Mouse (Mus musculus) kidney, embryonic 15.5 days (tissue): ENCODE measurements around the gene Abhd6. TPM values are rescaled to one million over a fixed set of nuclear protein-coding genes. Genes with fewer than 3 reads are reported as not detected.

ENCODE experiments used
- ATAC-seq: fragments of 200-750 bp; cut with Nextera tagmentation; replicated peaks from 2 replicates; pipeline ENCODE4 v1.8.0; 2017; ENCODE audit warnings: moderate TSS enrichment; ENCODE audit not compliant: low FRiP score
- H3K27ac ChIP-seq: fragments of 300-500 bp; sonication (generic); 2 replicates; pipeline ENCODE4 v1.5.1; 2015; ENCODE audit warnings: mild to moderate bottlenecking, inconsistent platforms
- H3K27me3 ChIP-seq: fragments of 300-500 bp; sonication (generic); 2 replicates; pipeline ENCODE4 v1.6.1; 2015; ENCODE audit warnings: inconsistent platforms
- H3K36me3 ChIP-seq: fragments of 300-500 bp; sonication (generic); 2 replicates; pipeline ENCODE4 v1.6.1; 2015; ENCODE audit warnings: inconsistent platforms
- H3K4me1 ChIP-seq: fragments of 300-500 bp; sonication (generic); 2 replicates; pipeline ENCODE4 v1.6.1; 2015; ENCODE audit warnings: inconsistent platforms
- H3K4me2 ChIP-seq: fragments of 300-500 bp; sonication (generic); 2 replicates; pipeline ENCODE4 v1.6.1; 2015; ENCODE audit warnings: moderate library complexity, mild to moderate bottlenecking, inconsistent platforms
- H3K4me3 ChIP-seq: fragments of 300-500 bp; sonication (generic); replicated peaks from 2 replicates; pipeline ENCODE4 v1.5.1; 2015; ENCODE audit warnings: mild to moderate bottlenecking, inconsistent platforms
- H3K9ac ChIP-seq: fragments of 300-500 bp; sonication (generic); 2 replicates; pipeline ENCODE4 v1.6.1; 2015; ENCODE audit warnings: mild to moderate bottlenecking, inconsistent platforms
- H3K9me3 ChIP-seq: fragments of 300-500 bp; sonication (generic); replicated peaks from 2 replicates; pipeline ENCODE4 v1.6.1; 2016; ENCODE audit warnings: inconsistent platforms
- WGBS: fragments of 180-500 bp; shearing (Covaris S2); methylation state at CpG from one replicate; pipeline ENCODE4 v1.1.7; 2015; ENCODE audit warnings: mixed read lengths; 5-methylcytosine and 5-hydroxymethylcytosine counted together
- polyA plus RNA-seq: library from polyadenylated mRNA; unstranded; fragments of >200 nt; fragmentation: Nextera tagmentation; extraction: Ambion mirVana; gene quantifications from 2 replicates; pipeline ENCODE4 v1.2.1, GENCODE M21; 2015

Abhd6 gene
- polyA plus RNA-seq, 1 experiment from 2014 or later: 26.6 TPM

DNA sequence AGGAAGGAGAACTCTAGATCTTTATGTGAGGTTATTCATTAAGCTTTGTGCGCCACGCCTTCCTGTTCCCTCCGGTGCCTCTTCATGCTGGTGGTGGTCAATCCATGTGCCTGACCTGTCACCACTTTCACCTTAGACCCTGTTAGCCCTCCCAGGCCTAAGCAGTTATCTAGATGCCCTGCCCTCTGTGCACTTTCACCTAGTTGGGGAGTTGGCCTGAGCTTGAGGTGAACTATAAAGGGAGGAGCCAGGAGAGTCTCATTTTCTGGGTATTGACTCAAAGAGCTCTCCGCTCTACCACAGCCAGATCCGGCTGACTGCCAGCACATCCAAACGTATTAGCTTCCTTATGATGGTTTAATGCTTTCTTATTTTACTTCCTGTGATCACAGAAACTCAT, 13.6 kb downstream of the Abhd6 start:
- Histone ChIP-seq H3K9me3 (no peaks in the 10 kb centered on the region), H3K4me2 (no peak overlapping the region), H3K4me1 (no peaks in the 10 kb centered on the region), H3K4me3 (no peak overlapping the region), H3K9ac (no peak overlapping the region), H3K27ac (peak overlapping the region; percentile 52), H3K36me3 (no peaks in the 10 kb centered on the region), H3K27me3 (no peaks in the 10 kb centered on the region)
- ATAC-seq: no peak
- 72% methylated on average over 6 of the region's 6 CpGs for WGBS

DNA sequence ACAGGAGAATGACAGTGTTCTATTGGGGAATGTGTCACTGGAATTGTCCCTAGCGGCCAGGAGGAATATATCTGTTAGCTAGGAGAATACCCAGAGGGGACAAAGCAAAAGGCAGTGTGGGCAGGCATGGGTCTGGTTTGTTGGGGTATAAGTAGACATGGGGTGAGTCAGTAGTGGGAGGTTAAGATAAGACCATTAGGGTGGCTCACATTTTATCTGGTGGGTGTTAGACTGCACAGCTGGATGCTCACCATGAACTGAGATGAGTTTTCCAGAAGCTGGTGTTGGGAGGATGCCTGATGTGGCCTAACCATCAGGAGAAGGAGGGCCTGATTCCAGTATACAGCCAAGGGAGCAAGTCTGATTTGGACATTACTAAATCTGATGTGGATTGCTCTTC, 14.2 kb downstream of the Abhd6 start:
- H3K27ac ChIP-seq: peak overlapping the region; percentile 52
- no peaks in the 10 kb centered on the region for H3K9me3 ChIP-seq
- H3K4me3 ChIP-seq: no peak overlapping the region
- WGBS: 87% methylated on average over 1 of the region's 1 CpGs
- H3K9ac ChIP-seq: no peak overlapping the region
- H3K36me3 ChIP-seq: no peaks in the 10 kb centered on the region
- no peaks in the 10 kb centered on the region for H3K27me3 ChIP-seq
- no peak overlapping the region for H3K4me2 ChIP-seq
- H3K4me1 ChIP-seq: no peaks in the 10 kb centered on the region
- ATAC-seq: no peak

DNA sequence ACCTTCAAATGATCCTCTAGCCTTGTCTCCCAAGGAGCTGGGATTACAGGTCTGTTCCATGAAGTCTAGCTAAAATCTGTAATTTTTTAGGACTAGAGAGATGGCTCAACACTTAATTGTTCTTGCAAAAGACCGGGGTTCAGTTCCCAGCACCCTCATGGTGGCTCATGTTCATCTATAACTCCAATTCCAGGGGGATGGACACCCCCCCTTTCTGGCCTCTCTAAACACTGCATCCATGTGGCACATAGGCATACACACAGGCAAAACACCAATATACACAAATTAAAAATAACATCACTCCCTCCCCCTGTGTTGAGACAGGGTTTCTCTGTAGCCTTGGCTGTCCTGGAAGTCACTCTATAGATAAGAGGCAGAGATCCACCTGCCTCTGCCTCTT, 17.3 kb downstream of the Abhd6 start:
- no peak overlapping the region for H3K4me3 ChIP-seq
- no peak for ATAC-seq
- no peaks in the 10 kb centered on the region for H3K36me3 ChIP-seq
- H3K9ac ChIP-seq: no peak overlapping the region
- H3K4me1 ChIP-seq: 0 out of 2 replicates have a peak, but pooled peaks cover 6% of the 10 kb centered on the region
- WGBS: 93% methylated on average over 1 of the region's 1 CpGs
- H3K27ac ChIP-seq: no peak overlapping the region
- H3K9me3 ChIP-seq: no peaks in the 10 kb centered on the region
- no peak overlapping the region for H3K4me2 ChIP-seq
- H3K27me3 ChIP-seq: no peaks in the 10 kb centered on the region

DNA sequence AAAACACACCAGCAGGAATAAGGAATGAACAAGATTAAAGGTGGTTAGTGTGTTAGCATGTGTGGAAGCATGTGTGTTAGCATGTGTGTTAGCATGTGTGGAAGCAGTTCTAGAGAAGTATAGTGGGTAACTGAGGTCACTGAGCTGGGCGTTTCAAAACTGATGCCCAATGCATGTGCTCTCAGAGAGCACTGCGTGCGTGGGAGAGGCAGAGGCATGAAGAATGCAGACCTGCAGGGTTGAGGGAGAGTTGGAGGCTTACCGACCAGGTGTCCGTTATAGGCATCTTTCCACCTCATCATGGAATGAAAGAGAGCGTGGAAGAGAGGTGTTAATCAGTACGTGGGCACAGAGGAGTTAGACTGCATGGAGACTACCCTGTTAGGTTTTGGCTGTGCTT, 17.8 kb downstream of the Abhd6 start:
- WGBS: 78% methylated on average over 7 of the region's 7 CpGs
- no peaks in the 10 kb centered on the region for H3K9me3 ChIP-seq

GRCm38 (mm10) chr14:8024469-8024868, 21.8 kb downstream of the Abhd6 start:
- H3K4me2 ChIP-seq: no peak overlapping the region
- H3K36me3 ChIP-seq: no peaks in the 10 kb centered on the region
- H3K27ac ChIP-seq: no peak overlapping the region
- H3K9me3 ChIP-seq: no peaks in the 10 kb centered on the region
- no peaks in the 10 kb centered on the region for H3K27me3 ChIP-seq
- WGBS: 18% methylated on average over 6 of the region's 6 CpGs
- H3K4me3 ChIP-seq: no peak overlapping the region
- ATAC-seq: 0 out of 2 replicates have a peak, but pooled peaks have one; percentile 43
- 0 out of 2 replicates have a peak, but pooled peaks cover 6% of the 10 kb centered on the region for H3K4me1 ChIP-seq
- no peak overlapping the region for H3K9ac ChIP-seq

More for the DNA sequence above, 17.8 kb downstream of the Abhd6 start:
- Histone ChIP-seq H3K9ac (no peak overlapping the region), H3K27me3 (no peaks in the 10 kb centered on the region), H3K4me3 (no peak overlapping the region), H3K4me2 (no peak overlapping the region), H3K36me3 (no peaks in the 10 kb centered on the region), H3K4me1 (0 out of 2 replicates have a peak, but pooled peaks cover 6% of the 10 kb centered on the region), H3K27ac (no peak overlapping the region)
- ATAC-seq: no peak

- Histone ChIP-seq H3K27me3 (no peaks in the 10 kb centered on the region), H3K4me3 (no peak overlapping the region), H3K4me1 (0 out of 2 replicates have a peak, but pooled peaks cover 6% of the 10 kb centered on the region), H3K9ac (no peak overlapping the region), H3K4me2 (no peak overlapping the region), H3K27ac (no peak overlapping the region), H3K36me3 (no peaks in the 10 kb centered on the region), H3K9me3 (no peaks in the 10 kb centered on the region)
- no peak for ATAC-seq
- 87% methylated on average over 10 of the region's 10 CpGs for WGBS
Observed at GRCm38 (mm10) chr14:8024936-8025335, 22.2 kb downstream of the Abhd6 start.

DNA sequence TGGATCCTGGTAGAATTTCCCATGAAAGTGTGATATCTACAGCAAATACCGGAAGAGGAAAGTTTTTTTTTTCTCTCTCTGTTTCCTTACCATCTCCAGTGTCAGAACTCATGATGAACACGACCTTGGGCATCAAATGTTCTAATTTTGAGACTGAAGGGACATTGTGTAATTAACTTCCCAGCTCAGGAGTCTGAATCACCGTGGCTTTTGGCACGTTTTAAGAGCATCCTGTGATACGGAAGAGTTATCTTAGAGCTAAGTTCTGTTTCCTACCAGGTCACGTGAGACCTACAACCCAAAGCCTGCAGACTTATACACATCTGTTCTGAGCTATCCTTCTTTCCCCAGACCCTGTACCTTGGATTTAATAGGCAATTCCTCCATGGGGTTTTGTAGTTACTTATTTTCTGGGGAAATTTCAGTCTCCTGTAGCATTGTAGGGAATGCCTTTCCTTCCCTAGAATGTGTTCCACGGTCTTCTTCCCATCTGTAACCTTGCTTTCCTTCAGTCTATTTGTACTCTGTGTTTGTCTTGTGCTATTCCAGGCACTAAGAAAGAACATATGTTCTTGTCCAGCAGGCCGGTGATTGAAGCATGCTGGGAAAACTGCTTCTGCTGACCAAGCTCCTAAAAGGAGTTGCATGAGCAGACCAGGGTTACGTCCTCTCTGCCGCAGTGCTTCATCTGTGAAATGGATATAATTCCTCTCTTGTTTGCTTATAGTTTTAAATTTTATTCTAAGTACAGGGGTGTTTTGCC, 24.2 kb downstream of the Abhd6 start:
- Histone ChIP-seq H3K4me2 (no peak overlapping the region), H3K4me1 (0 out of 2 replicates have a peak, but pooled peaks cover 9% of the 10 kb centered on the region), H3K27me3 (no peaks in the 10 kb centered on the region), H3K27ac (no peak overlapping the region), H3K36me3 (no peaks in the 10 kb centered on the region), H3K9ac (no peak overlapping the region), H3K4me3 (no peak overlapping the region), H3K9me3 (no peaks in the 10 kb centered on the region)
- WGBS: 79% methylated on average over 10 of the region's 10 CpGs
- no peak for ATAC-seq

GRCm38 (mm10) chr14:8028086-8028485, 25.4 kb downstream of the Abhd6 start:
- no peak overlapping the region for H3K4me3 ChIP-seq
- no peak for ATAC-seq
- H3K4me1 ChIP-seq: peaks cover 9% of the 10 kb centered on the region; the same call in 1 of the 2 replicates
- H3K36me3 ChIP-seq: no peaks in the 10 kb centered on the region
- 89% methylated on average over 5 of the region's 5 CpGs for WGBS
- no peaks in the 10 kb centered on the region for H3K9me3 ChIP-seq
- no peak overlapping the region for H3K9ac ChIP-seq
- no peak overlapping the region for H3K4me2 ChIP-seq
- H3K27me3 ChIP-seq: no peaks in the 10 kb centered on the region
- H3K27ac ChIP-seq: no peak overlapping the region

GRCm38 (mm10) chr14:8029752-8030151, 27.1 kb downstream of the Abhd6 start:
- no peaks in the 10 kb centered on the region for H3K9me3 ChIP-seq
- H3K27me3 ChIP-seq: no peaks in the 10 kb centered on the region
- peaks cover 3% of the 10 kb centered on the region; the same call in 1 of the 2 replicates for H3K4me1 ChIP-seq
- ATAC-seq: no peak
- H3K4me3 ChIP-seq: no peak overlapping the region
- WGBS: 88% methylated on average over 1 of the region's 1 CpGs
- H3K4me2 ChIP-seq: no peak overlapping the region
- H3K36me3 ChIP-seq: no peaks in the 10 kb centered on the region
- no peak overlapping the region for H3K27ac ChIP-seq
- no peak overlapping the region for H3K9ac ChIP-seq

- Histone ChIP-seq H3K27ac (no peak overlapping the region), H3K9ac (no peak overlapping the region), H3K36me3 (no peaks in the 10 kb centered on the region), H3K4me3 (no peak overlapping the region), H3K4me1 (peaks cover 3% of the 10 kb centered on the region; the same call in 1 of the 2 replicates), H3K27me3 (no peaks in the 10 kb centered on the region), H3K9me3 (no peaks in the 10 kb centered on the region), H3K4me2 (no peak overlapping the region)
- 46% methylated on average over 4 of the region's 4 CpGs for whole genome bisulfite sequencing
- ATAC-seq: no peak; the same call in 1 of the 2 replicates
Observed at GRCm38 (mm10) chr14:8030535-8030934, 27.8 kb downstream of the Abhd6 start.

- Histone ChIP-seq H3K27me3 (no peaks in the 10 kb centered on the region), H3K4me2 (no peak overlapping the region), H3K9me3 (no peaks in the 10 kb centered on the region), H3K36me3 (no peaks in the 10 kb centered on the region), H3K9ac (no peak overlapping the region), H3K27ac (no peak overlapping the region), H3K4me3 (no peak overlapping the region), H3K4me1 (peaks cover 3% of the 10 kb centered on the region; the same call in 1 of the 2 replicates)
- 69% methylated on average over 13 of the region's 13 CpGs for WGBS
- no peak for ATAC-seq
Observed at GRCm38 (mm10) chr14:8032087-8032944, 29.6 kb downstream of the Abhd6 start.

- Histone ChIP-seq H3K4me1 (peaks cover 3% of the 10 kb centered on the region; the same call in 1 of the 2 replicates), H3K4me2 (no peak overlapping the region), H3K9ac (no peak overlapping the region), H3K4me3 (no peak overlapping the region), H3K27me3 (no peaks in the 10 kb centered on the region), H3K9me3 (no peaks in the 10 kb centered on the region), H3K36me3 (no peaks in the 10 kb centered on the region), H3K27ac (no peak overlapping the region)
- WGBS: 54% methylated on average over 5 of the region's 5 CpGs
- ATAC-seq: no peak
Observed at GRCm38 (mm10) chr14:8034561-8034960, 31.9 kb downstream of the Abhd6 start.
